Mouse (Mus musculus): ENCODE results near the gene Ric8b.

- no peak for TF ChIP-seq MAX (IDR thresholded peaks at IDR 0.05; ENCODE audit: low read depth)
- TF ChIP-seq POLR2A (IDR thresholded peaks at IDR 0.05; ENCODE audit: insufficient read length, low read depth): no peak
- no peak for TF ChIP-seq USF1 (IDR thresholded peaks at IDR 0.05; ENCODE audit: low read depth)
- no peak for TF ChIP-seq E2F4 (IDR thresholded peaks at IDR 0.05; ENCODE audit: insufficient read depth)
- TF ChIP-seq SRF (IDR thresholded peaks at IDR 0.05; ENCODE audit: control insufficient read depth, insufficient read length, low read depth): no peak
- TF ChIP-seq MYOG (IDR thresholded peaks at IDR 0.05; ENCODE audit: control insufficient read depth in 1 of 3, insufficient read depth in 1 of 3, insufficient read length in 2 of 3, low read depth in 2 of 3): no peak
- TF ChIP-seq CEBPB (IDR thresholded peaks at IDR 0.05; ENCODE audit: insufficient read depth, poor library complexity, severe bottlenecking): no peak
- TF ChIP-seq TCF12 (IDR thresholded peaks at IDR 0.05; ENCODE audit: insufficient read depth, poor library complexity, severe bottlenecking): no peak
- no peak for TF ChIP-seq POLR2AphosphoS2 (IDR thresholded peaks at IDR 0.05; ENCODE audit: insufficient read length, low read depth)
- no peak for TF ChIP-seq REST (IDR thresholded peaks at IDR 0.05; ENCODE audit: insufficient read depth, insufficient read length)
- no peak for TF ChIP-seq MYOD1 (IDR thresholded peaks at IDR 0.05; ENCODE audit: control insufficient read depth in 1 of 3, insufficient read length in 2 of 3, low read depth in 2 of 3)
- no peak for TF ChIP-seq TCF3 (IDR thresholded peaks at IDR 0.05; ENCODE audit: insufficient read length, low read depth)
These were observed 97.1 kb downstream of the Ric8b start for GRCm38 (mm10) chr10:85014456-85014976.
